In genomic region chr7:105810877-105811489, GRCm38 (mm10) we compare ENCODE assay signal across 8 mouse cellular contexts. TPM values are rescaled to one million over a fixed set of nuclear protein-coding genes. Genes with fewer than 3 reads are reported as not detected.
DNase-seq lines count a peak whose midpoint lies in the region; ATAC-seq and TF ChIP-seq lines count a peak whose summit lies in the region.

Gene Mrpl17 (minus strand): TSS chr7:105811099.

- H3K27me3 ChIP-seq in hindbrain, postnatal 0 days (ENCODE audit: insufficient read depth, low read length) = no peaks in the 10 kb centered on the region

- peak; percentile 94 for ATAC-seq in common myeloid progenitor, adult 5-6 weeks (replicated peaks; ENCODE audit: low read depth, poor library complexity, severe bottlenecking)
- ATAC-seq in hindbrain, postnatal 0 days = peak; percentile 99
- ATAC-seq in megakaryocyte, adult 5-6 weeks (ENCODE audit: poor library complexity, severe bottlenecking) = peak; percentile 92

- intact Hi-C loops in gastrocnemius, adult 2 months (cut with DNase I) = loop anchor here (2.0 to 10.0 kb wide), 3 partner anchors 74 to 256 kb away; partner anchors contain the start of genes Dnhd1, Ilk, Rrp8 and Smpd1
- intact Hi-C loops in left cerebral cortex, adult 2 months (cut with DNase I) = loop anchor here (1.0 to 5.0 kb wide), 5 partner anchors 58 to 169 kb away; partner anchors contain the start of genes Arfip2, Gm45799, Ilk and Taf10

- TF ChIP-seq CTCF in gastrocnemius, adult 2 months (IDR thresholded peaks at IDR 0.05) = no peak; the same call in 1 of the 2 replicates
- peak; percentile 92 for TF ChIP-seq CTCF in hindbrain, postnatal 0 days (IDR thresholded peaks at IDR 0.05; ENCODE audit: low read depth)
- peak; percentile 99 for TF ChIP-seq CTCF in left cerebral cortex, adult 2 months (IDR thresholded peaks at IDR 0.05)

- H3K9ac ChIP-seq in hindbrain, postnatal 0 days (replicated peaks; ENCODE audit: low read length) = peak within 1 kb of the TSS; percentile 91

- H3K36me3 ChIP-seq in hindbrain, postnatal 0 days (ENCODE audit: insufficient read depth, low read length) = 0 out of 2 replicates have a peak, but pooled peaks cover 5% of the 10 kb centered on the region

- WGBS in hindbrain, postnatal 0 days = under 1% methylated on average over 47 of the region's 52 CpGs

- peak within 1 kb of the TSS; percentile 98 for H3K27ac ChIP-seq in gastrocnemius, adult 2 months
- H3K27ac ChIP-seq in hindbrain, postnatal 0 days = peak within 1 kb of the TSS; percentile 92
- peak within 1 kb of the TSS; percentile 93 for H3K27ac ChIP-seq in left cerebral cortex, adult 2 months

- peak within 1 kb of the TSS; percentile 91 for H3K4me3 ChIP-seq in gastrocnemius, adult 2 months
- peak within 1 kb of the TSS; percentile 88 for H3K4me3 ChIP-seq in hindbrain, postnatal 0 days (ENCODE audit: low read length)
- peak within 1 kb of the TSS; percentile 86 for H3K4me3 ChIP-seq in left cerebral cortex, adult 2 months

- H3K4me1 ChIP-seq in hindbrain, postnatal 0 days (ENCODE audit: insufficient read depth, low read length) = peaks cover 7% of the 10 kb centered on the region

- DNase-seq in ZHBTc4 (ENCODE audit: low read depth, low spot score) = peak; percentile 99
- peak; percentile 100 for DNase-seq in gastrocnemius, adult 2 months
- DNase-seq in hindbrain, postnatal 0 days (ENCODE audit: low spot score) = peak; percentile 100
- DNase-seq in left cerebral cortex, adult 2 months (ENCODE audit: extremely low spot score in 1 of 2, low spot score in 2 of 2) = peak; percentile 100
- peak; percentile 100 for DNase-seq in right cerebral cortex, adult 2 months (ENCODE audit: low spot score in 2 of 2)
- peak; percentile 99 for DNase-seq in urinary bladder, postnatal 14 days (ENCODE audit: low spot score)

- peak within 1 kb of the TSS; percentile 83 for H3K4me2 ChIP-seq in hindbrain, postnatal 0 days (ENCODE audit: low read depth, low read length)

- H3K9me3 ChIP-seq in hindbrain, postnatal 0 days (ENCODE audit: low read length) = 0 out of 2 replicates have a peak, but pooled peaks cover 4% of the 10 kb centered on the region

RNA-seq across cellular contexts. Expression of gene Mrpl17, which starts in this region (rescaled TPM):
- total RNA-seq in common myeloid progenitor, adult 5-6 weeks (2017) = 27.6 and 53.7 TPM in 2 replicates
- 100 to 1,000 TPM; 108 to 112 TPM for total RNA-seq in gastrocnemius, adult 2 months (2021)
- total RNA-seq in hindbrain, postnatal 0 days (2014; rRNA removed) = 6.6 and 20.1 TPM in 2 replicates
- polyA plus RNA-seq in hindbrain, postnatal 0 days (2015; fragmentation: Nextera tagmentation; extraction: Ambion mirVana) = 225 and 226 TPM in 2 replicates
- 100 to 1,000 TPM in 1 of 2 experiments, 10 to 100 TPM in 1; 97.3 to 101 TPM for total RNA-seq in left cerebral cortex, adult 2 months (2021)
- total RNA-seq in megakaryocyte, adult 5-6 weeks (2015) = 74.5 and 84.2 TPM in 2 replicates
- total RNA-seq in megakaryocyte, adult 5-6 weeks (2017) = 37.8 and 40.1 TPM in 2 replicates

Comparison
In these comparisons a context has a peak if more than half of its experiments do, and no peak if none do; other contexts are left out.
1. Peak in every context shown above with its lines: DNase-seq, ATAC-seq, H3K4me3 ChIP-seq and H3K27ac ChIP-seq.